Mouse (Mus musculus) ES-Bruce4 (cell line): ENCODE results near the gene Atf1.

Experiments
- CTCF ChIP-seq: IDR thresholded peaks from one replicate; pipeline ENCODE4 v1.8.1; 2011; ENCODE audit warnings: low read depth, low read length
- EP300 ChIP-seq: IDR thresholded peaks from 2 replicates; pipeline ENCODE4 v1.6.1; 2011; ENCODE audit warnings: low read depth, low read length; ENCODE audit not compliant: insufficient read depth
- POLR2A ChIP-seq: IDR thresholded peaks from one replicate; pipeline ENCODE4 v1.8.1; 2011; ENCODE audit warnings: low read length; ENCODE audit not compliant: insufficient read depth

DNA sequence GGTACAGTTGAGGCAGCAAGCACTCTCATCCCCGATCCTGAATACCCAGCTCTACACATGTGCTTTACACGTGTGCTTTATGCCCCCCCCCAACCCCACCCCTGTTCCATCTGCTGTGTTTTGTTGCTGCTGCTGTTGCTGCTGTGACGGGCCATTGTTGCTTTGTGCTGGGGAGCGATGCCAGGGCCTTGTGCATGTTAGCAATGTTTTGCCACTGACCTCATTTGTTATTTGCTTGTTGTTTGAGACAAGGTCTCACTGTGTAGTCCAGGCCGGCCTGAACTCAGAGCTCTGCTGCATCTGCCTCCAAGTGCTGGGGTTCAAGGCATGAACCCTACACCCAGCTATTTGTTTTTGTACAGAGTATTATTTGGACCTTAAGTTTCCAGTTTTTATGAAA is 63.2 kb downstream of the Atf1 start:
- no peak for TF ChIP-seq CTCF
- no peak for TF ChIP-seq POLR2A
- no peak for TF ChIP-seq EP300
